Mouse (Mus musculus): ENCODE measurements around the gene Spred2.

DNA sequence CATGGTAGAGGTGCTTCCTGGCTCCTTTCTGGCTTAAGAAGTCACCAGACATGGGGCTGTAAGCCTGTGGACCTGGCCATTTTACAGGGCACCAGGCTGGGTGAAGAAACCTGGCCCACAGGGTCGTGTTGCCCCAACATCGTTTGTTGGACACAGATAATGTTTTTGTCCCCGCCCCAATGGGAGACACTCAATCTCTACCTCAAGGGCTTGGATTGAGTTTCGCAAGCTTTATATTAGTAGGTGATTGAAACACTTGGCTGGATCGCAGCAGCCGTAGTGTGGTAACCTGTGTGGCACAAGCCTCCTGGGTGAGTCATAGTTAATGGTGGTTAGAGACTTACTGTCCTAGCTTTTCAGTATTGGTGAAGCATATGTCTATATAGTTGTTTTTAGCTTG, 36.9 kb downstream of the Spred2 start:
- TF ChIP-seq GATA1 (IDR thresholded peaks at IDR 0.05; ENCODE audit: low read length) (no peak), TAL1 (IDR thresholded peaks at IDR 0.05; ENCODE audit: low read length) (no peak)
